Mouse (Mus musculus): ENCODE measurements around the gene Wdr95. TPM values are rescaled to one million over a fixed set of nuclear protein-coding genes. Genes with fewer than 3 reads are reported as not detected.

The Wdr95 gene
- polyA plus RNA-seq, 1 experiment from 2014 or later, result not detected

GRCm38 (mm10) chr5:149512695-149513094, 15.8 kb upstream of the Wdr95 start:
- no peaks in the 10 kb centered on the region for H3K36me3 ChIP-seq (ENCODE audit: control insufficient read depth, insufficient read depth, low read length)
- WGBS, result 62% methylated on average over 3 of the region's 3 CpGs
- H3K27me3 ChIP-seq (ENCODE audit: control insufficient read depth, insufficient read depth, low read length), result no peaks in the 10 kb centered on the region
- H3K27ac ChIP-seq (ENCODE audit: low read length), result no peak overlapping the region
- H3K9ac ChIP-seq (replicated peaks; ENCODE audit: low read depth, low read length), result no peak overlapping the region
- no peak overlapping the region for H3K4me3 ChIP-seq (ENCODE audit: low read depth, low read length)
- no peak for ATAC-seq (ENCODE audit: insufficient number of reproducible peaks, insufficient read depth, low FRiP score, low read depth)
- H3K4me1 ChIP-seq (ENCODE audit: control insufficient read depth, insufficient read depth, low read length), result peaks cover 11% of the 10 kb centered on the region; the same call in 1 of the 2 replicates
- H3K9me3 ChIP-seq (ENCODE audit: control insufficient read depth, low read depth, low read length), result no peaks in the 10 kb centered on the region
- no peak overlapping the region for H3K4me2 ChIP-seq (replicated peaks; ENCODE audit: low read depth, low read length)

- peak overlapping the region; percentile 75; the same call in 1 of the 2 replicates for H3K27ac ChIP-seq (ENCODE audit: low read length)
- no peak overlapping the region for H3K9ac ChIP-seq (replicated peaks; ENCODE audit: low read depth, low read length)
- peaks cover 11% of the 10 kb centered on the region; the same call in 1 of the 2 replicates for H3K4me1 ChIP-seq (ENCODE audit: control insufficient read depth, insufficient read depth, low read length)
- H3K4me2 ChIP-seq (replicated peaks; ENCODE audit: low read depth, low read length), result peak overlapping the region; percentile 26; the same call in 1 of the 2 replicates
- H3K36me3 ChIP-seq (ENCODE audit: control insufficient read depth, insufficient read depth, low read length), result no peaks in the 10 kb centered on the region
- 36% methylated on average over 9 of the region's 9 CpGs for WGBS
- no peak overlapping the region for H3K4me3 ChIP-seq (ENCODE audit: low read depth, low read length)
- no peak for ATAC-seq (ENCODE audit: insufficient number of reproducible peaks, insufficient read depth, low FRiP score, low read depth)
- H3K9me3 ChIP-seq (ENCODE audit: control insufficient read depth, low read depth, low read length), result no peaks in the 10 kb centered on the region
- H3K27me3 ChIP-seq (ENCODE audit: control insufficient read depth, insufficient read depth, low read length), result no peaks in the 10 kb centered on the region
Observed at GRCm38 (mm10) chr5:149513438-149514086, 14.9 kb upstream of the Wdr95 start.

- Histone ChIP-seq H3K9me3 (ENCODE audit: control insufficient read depth, low read depth, low read length) (no peaks in the 10 kb centered on the region), H3K4me2 (replicated peaks; ENCODE audit: low read depth, low read length) (peak overlapping the region; percentile 26; the same call in 1 of the 2 replicates), H3K36me3 (ENCODE audit: control insufficient read depth, insufficient read depth, low read length) (no peaks in the 10 kb centered on the region), H3K4me3 (ENCODE audit: low read depth, low read length) (no peak overlapping the region), H3K27me3 (ENCODE audit: control insufficient read depth, insufficient read depth, low read length) (no peaks in the 10 kb centered on the region), H3K4me1 (ENCODE audit: control insufficient read depth, insufficient read depth, low read length) (peaks cover 11% of the 10 kb centered on the region; the same call in 1 of the 2 replicates), H3K9ac (replicated peaks; ENCODE audit: low read depth, low read length) (no peak overlapping the region), H3K27ac (ENCODE audit: low read length) (peak overlapping the region; percentile 75)
- WGBS, result 14% methylated on average over 14 of the region's 14 CpGs
- peak; percentile 59; the same call in 1 of the 2 replicates for ATAC-seq (ENCODE audit: insufficient number of reproducible peaks, insufficient read depth, low FRiP score, low read depth)
Observed at GRCm38 (mm10) chr5:149514087-149514671, 14.3 kb upstream of the Wdr95 start.

GRCm38 (mm10) chr5:149514890-149515289, 13.6 kb upstream of the Wdr95 start:
- no peak overlapping the region for H3K9ac ChIP-seq (replicated peaks; ENCODE audit: low read depth, low read length)
- 43% methylated on average over 3 of the region's 3 CpGs for WGBS
- no peak overlapping the region for H3K27ac ChIP-seq (ENCODE audit: low read length)
- ATAC-seq (ENCODE audit: insufficient number of reproducible peaks, insufficient read depth, low FRiP score, low read depth), result no peak
- H3K27me3 ChIP-seq (ENCODE audit: control insufficient read depth, insufficient read depth, low read length), result no peaks in the 10 kb centered on the region
- peaks cover 11% of the 10 kb centered on the region; the same call in 1 of the 2 replicates for H3K4me1 ChIP-seq (ENCODE audit: control insufficient read depth, insufficient read depth, low read length)
- H3K4me2 ChIP-seq (replicated peaks; ENCODE audit: low read depth, low read length), result 0 out of 2 replicates have a peak overlapping the region, but pooled peaks have one; percentile 26
- H3K36me3 ChIP-seq (ENCODE audit: control insufficient read depth, insufficient read depth, low read length), result no peaks in the 10 kb centered on the region
- H3K9me3 ChIP-seq (ENCODE audit: control insufficient read depth, low read depth, low read length), result no peaks in the 10 kb centered on the region
- H3K4me3 ChIP-seq (ENCODE audit: low read depth, low read length), result no peak overlapping the region

- Histone ChIP-seq H3K36me3 (ENCODE audit: control insufficient read depth, insufficient read depth, low read length) (no peaks in the 10 kb centered on the region), H3K4me2 (replicated peaks; ENCODE audit: low read depth, low read length) (no peak overlapping the region), H3K4me3 (ENCODE audit: low read depth, low read length) (no peak overlapping the region), H3K4me1 (ENCODE audit: control insufficient read depth, insufficient read depth, low read length) (peaks cover 11% of the 10 kb centered on the region; the same call in 1 of the 2 replicates), H3K27ac (ENCODE audit: low read length) (no peak overlapping the region), H3K27me3 (ENCODE audit: control insufficient read depth, insufficient read depth, low read length) (no peaks in the 10 kb centered on the region), H3K9ac (replicated peaks; ENCODE audit: low read depth, low read length) (no peak overlapping the region), H3K9me3 (ENCODE audit: control insufficient read depth, low read depth, low read length) (no peaks in the 10 kb centered on the region)
- 46% methylated on average over 6 of the region's 6 CpGs for WGBS
- no peak for ATAC-seq (ENCODE audit: insufficient number of reproducible peaks, insufficient read depth, low FRiP score, low read depth)
Observed at GRCm38 (mm10) chr5:149517116-149517515, 11.4 kb upstream of the Wdr95 start.

GRCm38 (mm10) chr5:149520806-149521205, 7.7 kb upstream of the Wdr95 start:
- Histone ChIP-seq H3K9me3 (ENCODE audit: control insufficient read depth, low read depth, low read length) (no peaks in the 10 kb centered on the region), H3K4me2 (replicated peaks; ENCODE audit: low read depth, low read length) (no peak overlapping the region), H3K27me3 (ENCODE audit: control insufficient read depth, insufficient read depth, low read length) (no peaks in the 10 kb centered on the region), H3K36me3 (ENCODE audit: control insufficient read depth, insufficient read depth, low read length) (no peaks in the 10 kb centered on the region), H3K4me1 (ENCODE audit: control insufficient read depth, insufficient read depth, low read length) (peaks cover 4% of the 10 kb centered on the region; the same call in 1 of the 2 replicates), H3K27ac (ENCODE audit: low read length) (no peak overlapping the region), H3K9ac (replicated peaks; ENCODE audit: low read depth, low read length) (no peak overlapping the region), H3K4me3 (ENCODE audit: low read depth, low read length) (no peak overlapping the region)
- WGBS, result 86% methylated on average over 5 of the region's 5 CpGs
- ATAC-seq (ENCODE audit: insufficient number of reproducible peaks, insufficient read depth, low FRiP score, low read depth), result no peak

- Histone ChIP-seq H3K27ac (ENCODE audit: low read length) (0 out of 2 replicates have a peak overlapping the region, but pooled peaks have one; percentile 52), H3K9me3 (ENCODE audit: control insufficient read depth, low read depth, low read length) (no peaks in the 10 kb centered on the region), H3K4me2 (replicated peaks; ENCODE audit: low read depth, low read length) (no peak overlapping the region; the same call in 1 of the 2 replicates), H3K9ac (replicated peaks; ENCODE audit: low read depth, low read length) (no peak overlapping the region), H3K4me3 (ENCODE audit: low read depth, low read length) (no peak overlapping the region), H3K4me1 (ENCODE audit: control insufficient read depth, insufficient read depth, low read length) (peaks cover 6% of the 10 kb centered on the region; the same call in 1 of the 2 replicates), H3K36me3 (ENCODE audit: control insufficient read depth, insufficient read depth, low read length) (no peaks in the 10 kb centered on the region), H3K27me3 (ENCODE audit: control insufficient read depth, insufficient read depth, low read length) (no peaks in the 10 kb centered on the region)
- WGBS, result 66% methylated on average over 6 of the region's 6 CpGs
- no peak for ATAC-seq (ENCODE audit: insufficient number of reproducible peaks, insufficient read depth, low FRiP score, low read depth)
Observed at GRCm38 (mm10) chr5:149523856-149524241, 4.6 kb upstream of the Wdr95 start.

GRCm38 (mm10) chr5:149524242-149524858, 4.1 kb upstream of the Wdr95 start:
- Histone ChIP-seq H3K9ac (replicated peaks; ENCODE audit: low read depth, low read length) (no peak overlapping the region), H3K4me2 (replicated peaks; ENCODE audit: low read depth, low read length) (no peak overlapping the region; the same call in 1 of the 2 replicates), H3K27ac (ENCODE audit: low read length) (peak overlapping the region; percentile 52; the same call in 1 of the 2 replicates), H3K36me3 (ENCODE audit: control insufficient read depth, insufficient read depth, low read length) (no peaks in the 10 kb centered on the region), H3K4me1 (ENCODE audit: control insufficient read depth, insufficient read depth, low read length) (peaks cover 6% of the 10 kb centered on the region; the same call in 1 of the 2 replicates), H3K27me3 (ENCODE audit: control insufficient read depth, insufficient read depth, low read length) (no peaks in the 10 kb centered on the region), H3K4me3 (ENCODE audit: low read depth, low read length) (no peak overlapping the region), H3K9me3 (ENCODE audit: control insufficient read depth, low read depth, low read length) (no peaks in the 10 kb centered on the region)
- WGBS, result 18% methylated on average over 16 of the region's 16 CpGs
- no peak; the same call in 1 of the 2 replicates for ATAC-seq (ENCODE audit: insufficient number of reproducible peaks, insufficient read depth, low FRiP score, low read depth)

Data from stomach, embryonic 14.5 days (tissue).